Mouse (Mus musculus) C2C12 (cell line): ENCODE measurements around the gene Cetn2.

Experiments
- CEBPB ChIP-seq: IDR thresholded peaks from one replicate; pipeline ENCODE4 v1.6.1; 2011; ENCODE audit warnings: low read depth, mild to moderate bottlenecking, control low read depth, moderate library complexity
- CTCF ChIP-seq: IDR thresholded peaks from one replicate; pipeline ENCODE4 v1.5.1; 2011; ENCODE audit not compliant: control insufficient read depth, insufficient read depth, insufficient read length
- MAX ChIP-seq: IDR thresholded peaks from one replicate; pipeline ENCODE4 v1.6.1; 2011; ENCODE audit warnings: mild to moderate bottlenecking, control low read depth
- MYOG ChIP-seq: IDR thresholded peaks from one replicate; pipeline ENCODE4 v1.6.1; 2011; ENCODE audit not compliant: control insufficient read depth, insufficient read length; ENCODE audit errors: extremely low read depth
- USF1 ChIP-seq: IDR thresholded peaks from one replicate; pipeline ENCODE4 v1.6.1; 2011; ENCODE audit warnings: low read depth, mild to moderate bottlenecking, control low read depth, moderate library complexity

DNA sequence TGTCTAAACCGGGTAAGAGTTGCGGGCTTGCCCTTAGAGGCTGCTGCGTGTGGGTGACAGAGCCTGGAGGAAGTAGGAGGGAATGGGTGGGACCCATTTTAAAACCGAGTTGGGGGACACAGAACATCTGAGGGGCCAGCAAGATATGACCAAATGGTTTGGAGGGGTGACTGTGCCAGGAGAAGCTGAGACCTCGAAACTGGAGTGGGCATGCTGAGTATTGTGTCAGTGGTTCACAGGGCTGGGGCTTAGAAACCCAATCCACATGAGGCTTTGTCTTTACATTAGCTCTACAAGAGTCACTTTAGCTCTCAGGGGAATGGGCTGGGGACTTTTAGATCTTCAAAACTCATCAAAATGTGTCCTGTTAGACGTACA lies 460 bp upstream of the Cetn2 start:
- TF ChIP-seq CTCF (no peak), CEBPB (no peak), MYOG (no peak), MAX (no peak), USF1 (no peak)
